Mouse (Mus musculus) liver, embryonic 14.5 days (tissue): ENCODE results near the gene Efhd2. TPM values are rescaled to one million over a fixed set of nuclear protein-coding genes. Genes with fewer than 3 reads are reported as not detected.

Experiments used
- ATAC-seq: fragments of 200-750 bp; cut with Nextera tagmentation; 2 replicates; pipeline ENCODE4 v1.8.0; 2017; ENCODE audit warnings: moderate number of reproducible peaks, mild to moderate bottlenecking, moderate library complexity; ENCODE audit not compliant: insufficient read depth
- DNase-seq, 3 experiments: peaks; one replicate each; pipeline ENCODE4 v3.0.0-alpha.2; 2012 to 2013; ENCODE audit warnings: low read depth in 3 of 3, low spot score in 3 of 3
- H3K27ac ChIP-seq: fragments of 300-500 bp; sonication (generic); 2 replicates; pipeline ENCODE4 v1.5.1; 2014; ENCODE audit warnings: moderate library complexity, mild to moderate bottlenecking, control low read depth, inconsistent platforms
- H3K27me3 ChIP-seq: fragments of 300-500 bp; sonication (generic); 2 replicates; pipeline ENCODE4 v1.6.1; 2014; ENCODE audit warnings: mild to moderate bottlenecking, low read length, moderate library complexity; ENCODE audit not compliant: control insufficient read depth, insufficient read depth
- H3K36me3 ChIP-seq: fragments of 300-500 bp; sonication (generic); replicated peaks from 2 replicates; pipeline ENCODE4 v1.6.1; 2014; ENCODE audit warnings: low read depth; ENCODE audit not compliant: control insufficient read depth, insufficient read depth
- H3K4me1 ChIP-seq, 2 experiments: fragments of 200-500 bp in 1 of 2; fragments of 300-500 bp in 1 of 2; sonication (generic) in 1 of 2; replicated peaks; 2 replicates each; pipeline ENCODE4 v1.6.1; 2012 to 2014; ENCODE audit warnings: antibody characterized with exemption in 1 of 2, inconsistent platforms in 1 of 2, low read length in 1 of 2; ENCODE audit not compliant: control insufficient read depth in 2 of 2, insufficient read depth in 2 of 2
- H3K4me2 ChIP-seq: fragments of 300-500 bp; sonication (generic); 2 replicates; pipeline ENCODE4 v1.6.1; 2014; ENCODE audit warnings: low read depth, mild to moderate bottlenecking, control low read depth, moderate library complexity
- H3K4me3 ChIP-seq, 2 experiments: fragments of 200-500 bp in 1 of 2; fragments of 300-500 bp in 1 of 2; sonication (generic) in 1 of 2; 2 replicates each; pipeline ENCODE4 v1.5.1; 2012 to 2014; ENCODE audit warnings: low read depth in 2 of 2, low read length in 2 of 2, mild to moderate bottlenecking in 2 of 2, control low read depth in 1 of 2, inconsistent platforms in 1 of 2, moderate library complexity in 1 of 2; ENCODE audit not compliant: insufficient read depth in 1 of 2
- H3K9ac ChIP-seq: fragments of 300-500 bp; sonication (generic); replicated peaks from 2 replicates; pipeline ENCODE4 v1.6.1; 2014; ENCODE audit warnings: mild to moderate bottlenecking, control low read depth, moderate library complexity
- H3K9me3 ChIP-seq: fragments of 300-500 bp; sonication (generic); 2 replicates; pipeline ENCODE4 v1.6.1; 2016; ENCODE audit warnings: low read length, mixed read lengths; ENCODE audit not compliant: control insufficient read depth
- CTCF ChIP-seq: IDR thresholded peaks from 2 replicates; pipeline ENCODE4 v1.5.1; 2016; ENCODE audit warnings: antibody characterized with exemption, low read depth, control low read depth
- EP300 ChIP-seq: IDR thresholded peaks from 2 replicates; pipeline ENCODE4 v1.6.1; 2016; ENCODE audit warnings: antibody characterized with exemption, low read depth
- WGBS: fragments of 180-500 bp; shearing (Covaris S2); extraction: QIAGEN DNeasy Blood & Tissue Kit; methylation state at CpG from one replicate; pipeline ENCODE4 v1.1.7; 2014; ENCODE audit not compliant: insufficient replicate concordance; 5-methylcytosine and 5-hydroxymethylcytosine counted together
- polyA plus RNA-seq, 2 experiments: library from polyadenylated mRNA; depleted of rRNA in 1 of 2; stranded (reverse) in 1 of 2; unstranded in 1 of 2; fragments of >200 nt; fragmentation: Nextera tagmentation in 1 of 2; extraction: Ambion mirVana in 1 of 2; gene quantifications; 2 replicates each; pipeline versions ENCODE4 v1.2.1 to v1.2.3; 2012 to 2014

The Efhd2 gene
- polyA plus RNA-seq, 2 experiments = 23.4 to 25.9 TPM

DNA sequence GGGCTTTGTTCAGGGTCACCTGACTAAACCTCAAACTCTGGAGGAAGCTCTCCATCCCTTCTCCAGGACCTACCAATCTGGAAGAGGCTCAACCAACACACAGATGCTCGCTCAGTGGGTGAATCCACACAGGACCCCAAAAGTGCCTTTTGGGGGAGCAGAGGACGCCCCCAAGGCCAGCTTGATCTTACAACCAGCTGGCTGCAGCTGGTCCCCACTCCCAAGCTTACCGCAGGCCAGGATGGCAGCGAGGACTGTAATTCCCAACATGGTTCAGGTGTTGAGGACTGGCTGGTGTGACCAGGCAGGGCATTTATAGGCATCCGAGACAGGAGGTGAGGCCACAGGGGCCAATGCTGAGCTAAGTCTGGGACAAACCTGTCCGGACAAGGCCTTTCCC is 28.7 kb downstream of the Efhd2 start, which contains the start of gene Ctrc:
Gene Ctrc (minus strand): TSS at position 361 of the 400 bp plus-strand sequence.
- no peaks in the 10 kb centered on the region for H3K36me3 ChIP-seq
- H3K4me1 ChIP-seq = no peaks in the 10 kb centered on the region
- ATAC-seq (no peak), DNase-seq (no peak)
- H3K4me3 ChIP-seq = no peak within 1 kb of the TSS
- no peak within 1 kb of the TSS for H3K27ac ChIP-seq
- H3K27me3 ChIP-seq = no peaks in the 10 kb centered on the region
- H3K4me2 ChIP-seq = no peak within 1 kb of the TSS
- H3K9me3 ChIP-seq = no peaks in the 10 kb centered on the region
- 62% methylated on average over 6 of the region's 6 CpGs for WGBS
- H3K9ac ChIP-seq = no peak within 1 kb of the TSS
- TF ChIP-seq EP300 (no peak), CTCF (no peak)

GRCm38 (mm10) chr4:141834536-141835095 is 40.1 kb downstream of the Efhd2 start:
- H3K27me3 ChIP-seq = no peaks in the 10 kb centered on the region
- H3K4me2 ChIP-seq = no peak overlapping the region
- H3K36me3 ChIP-seq = no peaks in the 10 kb centered on the region
- H3K4me3 ChIP-seq = no peak overlapping the region
- H3K9me3 ChIP-seq = no peaks in the 10 kb centered on the region
- ATAC-seq (no peak), DNase-seq (no peak)
- no peaks in the 10 kb centered on the region for H3K4me1 ChIP-seq
- WGBS = 35% methylated on average over 5 of the region's 5 CpGs
- H3K27ac ChIP-seq = no peak overlapping the region
- TF ChIP-seq CTCF = no peak
- TF ChIP-seq EP300 = no peak
- no peak overlapping the region for H3K9ac ChIP-seq

GRCm38 (mm10) chr4:141833911-141834310 is 40.8 kb downstream of the Efhd2 start:
- no peak for ATAC-seq
- no peak overlapping the region for H3K4me3 ChIP-seq
- H3K36me3 ChIP-seq = no peaks in the 10 kb centered on the region
- no peak overlapping the region for H3K9ac ChIP-seq
- no peak overlapping the region for H3K4me2 ChIP-seq
- TF ChIP-seq CTCF (no peak), EP300 (no peak)
- H3K27me3 ChIP-seq = no peaks in the 10 kb centered on the region
- 32% methylated on average over 1 of the region's 1 CpGs for WGBS
- no peak overlapping the region for H3K27ac ChIP-seq
- H3K9me3 ChIP-seq = no peaks in the 10 kb centered on the region
- DNase-seq = no peak
- no peaks in the 10 kb centered on the region for H3K4me1 ChIP-seq

DNA sequence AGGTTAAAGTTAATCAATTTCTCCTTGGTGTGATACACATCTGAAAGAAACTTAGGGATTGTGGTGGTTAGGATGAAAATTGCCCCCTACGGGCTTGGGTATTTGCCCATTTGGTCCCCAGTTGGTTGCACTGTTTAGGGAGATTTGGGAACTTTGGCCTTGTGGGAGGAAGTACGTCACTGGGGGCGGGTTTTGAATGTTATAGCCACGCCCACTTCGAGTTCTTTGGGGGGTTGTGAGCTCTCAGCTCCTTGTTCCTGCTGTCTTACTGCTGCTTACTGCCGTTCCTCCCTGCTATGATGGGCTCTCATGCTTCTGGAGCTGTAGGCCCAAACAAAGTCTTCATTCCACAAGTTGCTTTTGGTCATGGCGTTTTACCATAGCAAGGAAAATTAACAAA is 43.4 kb downstream of the Efhd2 start:
- Histone ChIP-seq H3K27ac (no peak overlapping the region), H3K4me2 (no peak overlapping the region), H3K27me3 (no peaks in the 10 kb centered on the region), H3K9ac (no peak overlapping the region), H3K4me1 (no peaks in the 10 kb centered on the region), H3K9me3 (no peaks in the 10 kb centered on the region), H3K36me3 (no peaks in the 10 kb centered on the region), H3K4me3 (no peak overlapping the region)
- DNase-seq (no peak), ATAC-seq (no peak)
- WGBS = 63% methylated on average over 7 of the region's 7 CpGs
- no peak for TF ChIP-seq EP300
- TF ChIP-seq CTCF = no peak

- no peak overlapping the region for H3K27ac ChIP-seq
- no peak for TF ChIP-seq EP300
- TF ChIP-seq CTCF = no peak
- no peaks in the 10 kb centered on the region for H3K4me1 ChIP-seq
- H3K9ac ChIP-seq = no peak overlapping the region
- H3K4me2 ChIP-seq = no peak overlapping the region
- H3K36me3 ChIP-seq = no peaks in the 10 kb centered on the region
- 59% methylated on average over 11 of the region's 11 CpGs for WGBS
- H3K27me3 ChIP-seq = no peaks in the 10 kb centered on the region
- ATAC-seq (no peak), DNase-seq (no peak)
- no peak overlapping the region for H3K4me3 ChIP-seq
- no peaks in the 10 kb centered on the region for H3K9me3 ChIP-seq
These were observed 44.3 kb downstream of the Efhd2 start for GRCm38 (mm10) chr4:141830381-141830780.
